Mouse (Mus musculus) kidney, postnatal 4 days (tissue): ENCODE results near the gene Hipk2.

Experiments
- DNase-seq, 2 experiments: peaks; one replicate each; pipeline ENCODE4 v3.0.0; 2021; ENCODE audit warnings: mixed read lengths in 2 of 2

The Hipk2 gene

GRCm38 (mm10) chr6:38787134-38787533 is 88.8 kb downstream of the Hipk2 start:
- no peak for DNase-seq

- DNase-seq: no peak
Measured at GRCm38 (mm10) chr6:38785747-38786146, 90.2 kb downstream of the Hipk2 start.

- DNase-seq: no peak
Measured at GRCm38 (mm10) chr6:38779411-38779810, 96.6 kb downstream of the Hipk2 start.

GRCm38 (mm10) chr6:38778887-38779286 is 97.1 kb downstream of the Hipk2 start:
- no peak for DNase-seq

- DNase-seq: no peak
Measured at GRCm38 (mm10) chr6:38776000-38776584, 99.9 kb downstream of the Hipk2 start.

GRCm38 (mm10) chr6:38772836-38773518 is 103.0 kb downstream of the Hipk2 start:
- DNase-seq: no peak

- DNase-seq: peak in 1 of 2 experiments; percentile 18
Measured at GRCm38 (mm10) chr6:38771061-38771667, 104.8 kb downstream of the Hipk2 start.

GRCm38 (mm10) chr6:38769627-38770026 is 106.3 kb downstream of the Hipk2 start:
- no peak for DNase-seq

GRCm38 (mm10) chr6:38762588-38763265 is 113.2 kb downstream of the Hipk2 start:
- no peak for DNase-seq

GRCm38 (mm10) chr6:38762006-38762405 is 114.0 kb downstream of the Hipk2 start:
- DNase-seq: no peak

GRCm38 (mm10) chr6:38760911-38761706 is 114.9 kb downstream of the Hipk2 start:
- no peak for DNase-seq

GRCm38 (mm10) chr6:38759922-38760620 is 115.9 kb downstream of the Hipk2 start:
- DNase-seq: no peak

- no peak for DNase-seq
Measured at GRCm38 (mm10) chr6:38759186-38759585, 116.8 kb downstream of the Hipk2 start.

- DNase-seq: no peak
Measured at GRCm38 (mm10) chr6:38757597-38757996, 118.4 kb downstream of the Hipk2 start.

GRCm38 (mm10) chr6:38756968-38757367 is 119.0 kb downstream of the Hipk2 start:
- DNase-seq: no peak

- no peak for DNase-seq
Measured at GRCm38 (mm10) chr6:38755961-38756360, 120.0 kb downstream of the Hipk2 start.

- no peak for DNase-seq
Measured at GRCm38 (mm10) chr6:38755188-38755587, 120.8 kb downstream of the Hipk2 start.

- peak in 1 of 2 experiments; percentile 27 for DNase-seq
Measured at GRCm38 (mm10) chr6:38753729-38754128, 122.2 kb downstream of the Hipk2 start.

GRCm38 (mm10) chr6:38753025-38753424 is 122.9 kb downstream of the Hipk2 start:
- no peak for DNase-seq

- DNase-seq: peak; percentile 20 to 40
Measured at GRCm38 (mm10) chr6:38752495-38752894, 123.5 kb downstream of the Hipk2 start.

GRCm38 (mm10) chr6:38748037-38748436 is 127.9 kb downstream of the Hipk2 start:
- no peak for DNase-seq

GRCm38 (mm10) chr6:38743351-38743750 is 132.6 kb downstream of the Hipk2 start:
- no peak for DNase-seq
